Mouse (Mus musculus) spleen, postnatal 36 days (tissue): ENCODE measurements around the gene Hpd.

Experiments used
- DNase-seq, 2 experiments: peaks; one replicate each; pipeline ENCODE4 v3.0.0; 2022; ENCODE audit warnings: low spot score in 2 of 2, mixed read lengths in 1 of 2

Gene Hpd

GRCm38 (mm10) chr5:123134875-123135382, 47.6 kb downstream of the Hpd start:
- no peak for DNase-seq

- DNase-seq, result no peak
These were observed 48.2 kb downstream of the Hpd start for GRCm38 (mm10) chr5:123134186-123134874.

GRCm38 (mm10) chr5:123133784-123134143, 48.8 kb downstream of the Hpd start:
- DNase-seq, result no peak

GRCm38 (mm10) chr5:123133083-123133783, 49.3 kb downstream of the Hpd start:
- DNase-seq, result peak; percentile 76 to 84

- DNase-seq, result peak; percentile 92 to 93
These were observed 50.0 kb downstream of the Hpd start, which contains the start of gene Rhof for GRCm38 (mm10) chr5:123132308-123133071. TSS of gene Rhof (minus strand) at chr5:123132692.

- no peak for DNase-seq
These were observed 51.7 kb downstream of the Hpd start for GRCm38 (mm10) chr5:123130814-123131148.

GRCm38 (mm10) chr5:123130030-123130813, 52.3 kb downstream of the Hpd start:
- DNase-seq, result no peak

- no peak for DNase-seq
These were observed 53.3 kb downstream of the Hpd start for GRCm38 (mm10) chr5:123129170-123129757.

GRCm38 (mm10) chr5:123128426-123129169, 53.9 kb downstream of the Hpd start:
- DNase-seq, result peak; percentile 95 to 96

- no peak for DNase-seq
These were observed 55.5 kb downstream of the Hpd start for GRCm38 (mm10) chr5:123127031-123127430.

- peak; percentile 82 to 84 for DNase-seq
These were observed 56.7 kb downstream of the Hpd start for GRCm38 (mm10) chr5:123125638-123126406.

GRCm38 (mm10) chr5:123125105-123125504, 57.4 kb downstream of the Hpd start:
- DNase-seq, result no peak

- DNase-seq, result peak in 1 of 2 experiments; percentile 45
These were observed 60.3 kb downstream of the Hpd start for GRCm38 (mm10) chr5:123122181-123122580.
